Mouse (Mus musculus) brain, embryonic 14.5 days (tissue): ENCODE data around the gene Tbl1xr1.

Experiments
- CTCF ChIP-seq: fragments of 200-500 bp; IDR thresholded peaks from 2 replicates; pipeline ENCODE4 v1.5.1; 2012; ENCODE audit warnings: inconsistent platforms, mild to moderate bottlenecking, moderate library complexity, borderline replicate concordance; ENCODE audit not compliant: insufficient read depth, insufficient read length; ENCODE audit errors: extremely low read depth
- POLR2A ChIP-seq: fragments of 200-500 bp; IDR thresholded peaks from 2 replicates; pipeline ENCODE4 v1.6.1; 2012; ENCODE audit warnings: mild to moderate bottlenecking, inconsistent platforms, borderline replicate concordance; ENCODE audit not compliant: poor library complexity, insufficient read depth, insufficient read length, severe bottlenecking; ENCODE audit errors: extremely low read depth

DNA sequence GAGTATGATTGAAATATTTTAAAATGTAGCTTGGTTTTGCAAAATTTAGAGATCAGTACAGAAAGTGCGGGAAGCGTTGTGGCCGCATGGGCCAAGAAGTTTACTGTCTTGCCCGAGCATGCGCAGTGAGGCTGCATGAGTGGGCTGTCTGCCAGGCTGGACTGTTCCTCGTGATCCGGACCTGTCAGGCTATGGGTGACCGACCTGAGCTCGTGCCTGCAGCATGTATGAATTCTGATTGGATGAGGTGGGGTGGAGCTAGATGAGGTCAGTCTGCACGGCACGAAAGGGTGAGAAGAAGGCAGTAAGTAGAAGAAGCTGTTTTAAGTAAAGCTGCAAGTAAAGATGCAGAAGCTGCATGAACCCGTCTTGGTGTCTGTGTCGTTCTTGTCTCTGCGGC is 29.2 kb upstream of the Tbl1xr1 start:
- TF ChIP-seq CTCF (no peak), POLR2A (no peak)
